Mouse (Mus musculus): ENCODE results near the gene Dleu7. TPM values are rescaled to one million over a fixed set of nuclear protein-coding genes. Genes with fewer than 3 reads are reported as not detected.
A peak's percentile ranks its signal among the peaks of the same experiment; 100 is the strongest.

Dleu7 gene
- polyA plus RNA-seq, 1 experiment from 2014 or later, result 15.8 TPM

GRCm38 (mm10) chr14:62256066-62256465 is 36.8 kb downstream of the Dleu7 start:
- H3K27me3 ChIP-seq (ENCODE audit: control insufficient read depth, insufficient read depth, low read length), result no peaks in the 10 kb centered on the region
- ATAC-seq (ENCODE audit: low FRiP score) (no peak), DNase-seq (ENCODE audit: low spot score) (no peak)
- H3K9ac ChIP-seq, result no peak overlapping the region
- no peaks in the 10 kb centered on the region for H3K36me3 ChIP-seq (replicated peaks; ENCODE audit: control insufficient read depth, insufficient read depth)
- H3K9me3 ChIP-seq (ENCODE audit: control insufficient read depth, low read length), result no peaks in the 10 kb centered on the region
- WGBS, result 85% methylated on average over 5 of the region's 5 CpGs
- no peaks in the 10 kb centered on the region for H3K4me1 ChIP-seq (replicated peaks; ENCODE audit: control insufficient read depth, insufficient read depth, low read length)
- no peak overlapping the region for H3K27ac ChIP-seq
- H3K4me3 ChIP-seq (replicated peaks; ENCODE audit: low read length), result no peak overlapping the region
- H3K4me2 ChIP-seq (replicated peaks), result no peak overlapping the region

GRCm38 (mm10) chr14:62254371-62254770 is 38.5 kb downstream of the Dleu7 start:
- H3K27ac ChIP-seq, result no peak overlapping the region
- H3K36me3 ChIP-seq (replicated peaks; ENCODE audit: control insufficient read depth, insufficient read depth), result no peaks in the 10 kb centered on the region
- H3K9me3 ChIP-seq (ENCODE audit: control insufficient read depth, low read length), result no peaks in the 10 kb centered on the region
- no peak overlapping the region for H3K4me2 ChIP-seq (replicated peaks)
- DNase-seq (ENCODE audit: low spot score) (no peak), ATAC-seq (ENCODE audit: low FRiP score) (no peak)
- no peak overlapping the region for H3K9ac ChIP-seq
- H3K27me3 ChIP-seq (ENCODE audit: control insufficient read depth, insufficient read depth, low read length), result no peaks in the 10 kb centered on the region
- WGBS, result 51% methylated on average over 8 of the region's 8 CpGs
- H3K4me3 ChIP-seq (replicated peaks; ENCODE audit: low read length), result no peak overlapping the region
- H3K4me1 ChIP-seq (replicated peaks; ENCODE audit: control insufficient read depth, insufficient read depth, low read length), result no peaks in the 10 kb centered on the region

- 11% methylated on average over 4 of the region's 4 CpGs for WGBS
- H3K4me3 ChIP-seq (replicated peaks; ENCODE audit: low read length), result no peak overlapping the region
- no peak overlapping the region for H3K27ac ChIP-seq
Observed at GRCm38 (mm10) chr14:62251999-62252398, 40.8 kb downstream of the Dleu7 start.

GRCm38 (mm10) chr14:62250046-62250445 is 42.8 kb downstream of the Dleu7 start:
- Histone ChIP-seq H3K36me3 (replicated peaks; ENCODE audit: control insufficient read depth, insufficient read depth) (no peaks in the 10 kb centered on the region), H3K4me1 (replicated peaks; ENCODE audit: control insufficient read depth, insufficient read depth, low read length) (no peaks in the 10 kb centered on the region), H3K27ac (no peak overlapping the region), H3K9ac (no peak overlapping the region), H3K4me2 (replicated peaks) (no peak overlapping the region), H3K27me3 (ENCODE audit: control insufficient read depth, insufficient read depth, low read length) (no peaks in the 10 kb centered on the region), H3K4me3 (replicated peaks; ENCODE audit: low read length) (no peak overlapping the region), H3K9me3 (ENCODE audit: control insufficient read depth, low read length) (no peaks in the 10 kb centered on the region)
- DNase-seq (ENCODE audit: low spot score), result no peak
- ATAC-seq (ENCODE audit: low FRiP score), result no peak
- WGBS, result 59% methylated on average over 3 of the region's 3 CpGs

More at GRCm38 (mm10) chr14:62251999-62252398, 40.8 kb downstream of the Dleu7 start:
- H3K4me2 ChIP-seq (replicated peaks), result no peak overlapping the region
- H3K9me3 ChIP-seq (ENCODE audit: control insufficient read depth, low read length), result no peaks in the 10 kb centered on the region
- H3K27me3 ChIP-seq (ENCODE audit: control insufficient read depth, insufficient read depth, low read length), result no peaks in the 10 kb centered on the region
- no peaks in the 10 kb centered on the region for H3K36me3 ChIP-seq (replicated peaks; ENCODE audit: control insufficient read depth, insufficient read depth)
- ATAC-seq (ENCODE audit: low FRiP score), result peak; percentile 66; the same call in 1 of the 2 replicates
- H3K4me1 ChIP-seq (replicated peaks; ENCODE audit: control insufficient read depth, insufficient read depth, low read length), result no peaks in the 10 kb centered on the region
- H3K9ac ChIP-seq, result no peak overlapping the region
- DNase-seq (ENCODE audit: low spot score), result peak; percentile 88

- Histone ChIP-seq H3K36me3 (replicated peaks; ENCODE audit: control insufficient read depth, insufficient read depth) (no peaks in the 10 kb centered on the region), H3K4me2 (replicated peaks) (no peak overlapping the region), H3K27ac (no peak overlapping the region), H3K4me3 (replicated peaks; ENCODE audit: low read length) (no peak overlapping the region), H3K9me3 (ENCODE audit: control insufficient read depth, low read length) (no peaks in the 10 kb centered on the region), H3K9ac (no peak overlapping the region), H3K4me1 (replicated peaks; ENCODE audit: control insufficient read depth, insufficient read depth, low read length) (no peaks in the 10 kb centered on the region), H3K27me3 (ENCODE audit: control insufficient read depth, insufficient read depth, low read length) (no peaks in the 10 kb centered on the region)
- WGBS, result 94% methylated on average over 2 of the region's 2 CpGs
- DNase-seq (ENCODE audit: low spot score), result no peak
- no peak for ATAC-seq (ENCODE audit: low FRiP score)
Observed at GRCm38 (mm10) chr14:62249251-62249650, 43.6 kb downstream of the Dleu7 start.

- H3K27ac ChIP-seq, result no peak overlapping the region
- H3K4me2 ChIP-seq (replicated peaks), result no peak overlapping the region
- DNase-seq (ENCODE audit: low spot score) (no peak), ATAC-seq (ENCODE audit: low FRiP score) (no peak)
- H3K9me3 ChIP-seq (ENCODE audit: control insufficient read depth, low read length), result no peaks in the 10 kb centered on the region
- WGBS, result 83% methylated on average over 10 of the region's 10 CpGs
- no peaks in the 10 kb centered on the region for H3K36me3 ChIP-seq (replicated peaks; ENCODE audit: control insufficient read depth, insufficient read depth)
- H3K4me3 ChIP-seq (replicated peaks; ENCODE audit: low read length), result no peak overlapping the region
- no peaks in the 10 kb centered on the region for H3K4me1 ChIP-seq (replicated peaks; ENCODE audit: control insufficient read depth, insufficient read depth, low read length)
- no peak overlapping the region for H3K9ac ChIP-seq
- no peaks in the 10 kb centered on the region for H3K27me3 ChIP-seq (ENCODE audit: control insufficient read depth, insufficient read depth, low read length)
Observed at GRCm38 (mm10) chr14:62248796-62249195, 44.1 kb downstream of the Dleu7 start.

GRCm38 (mm10) chr14:62248345-62248744 is 44.5 kb downstream of the Dleu7 start:
- Histone ChIP-seq H3K4me2 (replicated peaks) (no peak overlapping the region), H3K36me3 (replicated peaks; ENCODE audit: control insufficient read depth, insufficient read depth) (no peaks in the 10 kb centered on the region), H3K4me3 (replicated peaks; ENCODE audit: low read length) (no peak overlapping the region), H3K9me3 (ENCODE audit: control insufficient read depth, low read length) (no peaks in the 10 kb centered on the region), H3K27ac (no peak overlapping the region), H3K4me1 (replicated peaks; ENCODE audit: control insufficient read depth, insufficient read depth, low read length) (no peaks in the 10 kb centered on the region), H3K9ac (no peak overlapping the region), H3K27me3 (ENCODE audit: control insufficient read depth, insufficient read depth, low read length) (no peaks in the 10 kb centered on the region)
- WGBS, result 58% methylated on average over 7 of the region's 7 CpGs
- ATAC-seq (ENCODE audit: low FRiP score) (no peak), DNase-seq (ENCODE audit: low spot score) (no peak)

GRCm38 (mm10) chr14:62245557-62245956 is 47.3 kb downstream of the Dleu7 start:
- Histone ChIP-seq H3K9me3 (ENCODE audit: control insufficient read depth, low read length) (no peaks in the 10 kb centered on the region), H3K9ac (no peak overlapping the region), H3K36me3 (replicated peaks; ENCODE audit: control insufficient read depth, insufficient read depth) (no peaks in the 10 kb centered on the region), H3K27me3 (ENCODE audit: control insufficient read depth, insufficient read depth, low read length) (no peaks in the 10 kb centered on the region), H3K4me1 (replicated peaks; ENCODE audit: control insufficient read depth, insufficient read depth, low read length) (no peaks in the 10 kb centered on the region), H3K4me3 (replicated peaks; ENCODE audit: low read length) (no peak overlapping the region), H3K4me2 (replicated peaks) (no peak overlapping the region), H3K27ac (no peak overlapping the region)
- ATAC-seq (ENCODE audit: low FRiP score), result no peak
- no peak for DNase-seq (ENCODE audit: low spot score)
- WGBS, result 25% methylated on average over 4 of the region's 4 CpGs

GRCm38 (mm10) chr14:62243530-62243929 is 49.3 kb downstream of the Dleu7 start:
- Histone ChIP-seq H3K4me1 (replicated peaks; ENCODE audit: control insufficient read depth, insufficient read depth, low read length) (no peaks in the 10 kb centered on the region), H3K27ac (no peak overlapping the region), H3K4me3 (replicated peaks; ENCODE audit: low read length) (no peak overlapping the region), H3K9me3 (ENCODE audit: control insufficient read depth, low read length) (no peaks in the 10 kb centered on the region), H3K36me3 (replicated peaks; ENCODE audit: control insufficient read depth, insufficient read depth) (no peaks in the 10 kb centered on the region), H3K9ac (no peak overlapping the region), H3K4me2 (replicated peaks) (no peak overlapping the region), H3K27me3 (ENCODE audit: control insufficient read depth, insufficient read depth, low read length) (no peaks in the 10 kb centered on the region)
- no peak for ATAC-seq (ENCODE audit: low FRiP score)
- no peak for DNase-seq (ENCODE audit: low spot score)
- WGBS, result 54% methylated on average over 2 of the region's 2 CpGs

- 0 out of 2 replicates have a peak overlapping the region, but pooled peaks have one; percentile 26 for H3K27ac ChIP-seq
- H3K9ac ChIP-seq, result no peak overlapping the region
- no peak overlapping the region for H3K4me3 ChIP-seq (replicated peaks; ENCODE audit: low read length)
- H3K4me2 ChIP-seq (replicated peaks), result no peak overlapping the region
- no peaks in the 10 kb centered on the region for H3K9me3 ChIP-seq (ENCODE audit: control insufficient read depth, low read length)
- H3K4me1 ChIP-seq (replicated peaks; ENCODE audit: control insufficient read depth, insufficient read depth, low read length), result 0 out of 2 replicates have a peak, but pooled peaks cover 4% of the 10 kb centered on the region
- 53% methylated on average over 7 of the region's 7 CpGs for WGBS
- DNase-seq (ENCODE audit: low spot score), result no peak
- no peaks in the 10 kb centered on the region for H3K36me3 ChIP-seq (replicated peaks; ENCODE audit: control insufficient read depth, insufficient read depth)
- ATAC-seq (ENCODE audit: low FRiP score), result no peak
- no peaks in the 10 kb centered on the region for H3K27me3 ChIP-seq (ENCODE audit: control insufficient read depth, insufficient read depth, low read length)
Observed at GRCm38 (mm10) chr14:62235969-62236368, 56.9 kb downstream of the Dleu7 start.
